Mouse (Mus musculus) G1E-ER4 (cell line): Measurements from ENCODE around the gene Car12. TPM values are rescaled to one million over a fixed set of nuclear protein-coding genes. Genes with fewer than 3 reads are reported as not detected.

Source experiments
- GATA1 ChIP-seq: IDR thresholded peaks from one replicate; pipeline ENCODE4 v1.8.0; 2012; ENCODE audit warnings: low read length, inconsistent platforms
- polyA plus RNA-seq: library from polyadenylated mRNA; stranded (reverse); fragments of >175 nt; gene quantifications from 2 replicates; pipeline ENCODE4 v1.2.3, GENCODE M21; 2012

The Car12 gene
- polyA plus RNA-seq, result not detected in 2 replicates

- no peak for TF ChIP-seq GATA1
Measured at GRCm38 (mm10) chr9:66713135-66714021, at the start of gene Car12. Gene Car12, plus strand, starts transcription at chr9:66713686.

- TF ChIP-seq GATA1, result no peak
Measured at GRCm38 (mm10) chr9:66663764-66664163, 49.7 kb upstream of the Car12 start.

- TF ChIP-seq GATA1, result no peak
Measured at GRCm38 (mm10) chr9:66664561-66664960, 48.9 kb upstream of the Car12 start.

DNA sequence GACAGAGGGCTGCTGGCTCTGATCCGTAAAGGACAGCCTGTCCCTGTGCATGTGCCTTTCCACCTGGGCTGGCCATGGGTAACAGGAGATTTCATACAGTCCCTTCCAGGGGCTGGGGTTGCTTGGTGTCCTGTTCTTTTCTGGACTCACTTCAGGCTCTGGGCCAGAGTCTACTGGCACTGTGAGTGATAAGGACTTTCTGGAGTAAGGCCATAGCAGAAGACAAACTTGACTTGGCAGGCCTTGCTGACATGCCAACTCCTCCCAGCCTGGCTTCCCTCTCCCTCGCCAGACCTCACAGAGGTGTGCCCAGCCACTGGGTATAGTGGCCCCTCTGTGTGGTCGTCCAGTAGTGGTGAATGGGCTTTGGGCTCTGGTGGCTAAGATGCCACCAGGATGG, 47.3 kb upstream of the Car12 start:
- no peak for TF ChIP-seq GATA1

DNA sequence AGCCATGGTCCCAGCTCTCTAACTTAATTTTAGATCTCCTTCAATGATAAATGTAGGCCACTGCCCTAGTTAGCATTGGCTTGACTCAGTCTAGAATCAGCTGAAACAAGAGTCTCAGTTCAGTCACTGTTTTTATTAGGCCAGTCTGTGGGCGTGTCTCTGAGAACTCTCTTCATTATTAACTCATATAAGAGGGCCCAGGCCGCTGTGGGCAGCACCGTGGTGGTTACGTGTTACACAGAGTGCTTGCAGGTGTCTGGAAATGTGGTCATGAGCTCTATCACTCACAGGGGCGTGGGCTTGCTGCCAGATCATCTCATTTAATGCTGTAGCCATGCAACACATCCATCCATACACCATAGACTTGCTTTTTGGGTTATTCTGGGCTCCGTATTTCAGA, 46.4 kb upstream of the Car12 start:
- no peak for TF ChIP-seq GATA1

DNA sequence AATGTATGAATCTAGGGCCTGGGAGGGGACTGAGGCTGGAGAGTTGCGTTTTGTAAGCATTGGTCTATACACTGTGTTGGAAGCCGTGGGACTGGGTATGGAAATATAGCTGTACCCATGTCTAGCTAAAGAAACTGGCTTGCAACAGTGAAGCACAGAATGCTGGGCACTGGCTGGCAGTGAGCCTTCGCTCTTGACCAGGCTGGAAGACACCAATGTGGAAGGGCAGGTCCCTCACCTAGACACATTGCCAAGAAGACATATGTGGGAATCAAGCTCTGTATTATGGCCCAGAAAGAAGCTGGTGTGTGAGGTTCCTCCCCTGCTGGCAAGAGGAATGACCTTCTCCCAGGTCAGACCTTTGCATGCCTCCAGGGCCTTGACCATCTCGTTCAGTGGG, 45.6 kb upstream of the Car12 start:
- TF ChIP-seq GATA1, result no peak

GRCm38 (mm10) chr9:66669561-66670078, 43.9 kb upstream of the Car12 start:
- no peak for TF ChIP-seq GATA1

DNA sequence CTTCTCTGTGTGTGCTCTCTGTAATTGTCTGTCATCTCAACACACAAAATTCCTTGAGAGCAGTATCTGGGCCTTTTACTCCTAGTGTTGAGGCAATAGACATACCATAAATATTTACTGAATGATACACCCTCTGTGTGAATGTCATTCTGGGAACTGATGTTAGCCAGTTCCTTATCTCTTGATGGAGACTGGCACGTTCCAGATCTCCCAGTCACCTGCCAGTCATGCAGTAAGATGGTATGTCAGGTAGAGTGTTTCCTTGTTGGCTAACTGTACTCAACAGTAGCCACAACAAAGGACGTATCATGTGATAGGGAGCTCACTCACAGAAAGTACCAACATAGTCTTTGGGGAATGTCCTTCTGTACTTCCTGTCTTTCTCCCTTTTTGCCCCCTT, 39.7 kb upstream of the Car12 start:
- no peak for TF ChIP-seq GATA1

- TF ChIP-seq GATA1, result no peak
Measured at GRCm38 (mm10) chr9:66675566-66675965, 37.9 kb upstream of the Car12 start.

- no peak for TF ChIP-seq GATA1
Measured at GRCm38 (mm10) chr9:66680102-66680501, 33.4 kb upstream of the Car12 start.

- no peak for TF ChIP-seq GATA1
Measured at GRCm38 (mm10) chr9:66682822-66683221, 30.7 kb upstream of the Car12 start.

DNA sequence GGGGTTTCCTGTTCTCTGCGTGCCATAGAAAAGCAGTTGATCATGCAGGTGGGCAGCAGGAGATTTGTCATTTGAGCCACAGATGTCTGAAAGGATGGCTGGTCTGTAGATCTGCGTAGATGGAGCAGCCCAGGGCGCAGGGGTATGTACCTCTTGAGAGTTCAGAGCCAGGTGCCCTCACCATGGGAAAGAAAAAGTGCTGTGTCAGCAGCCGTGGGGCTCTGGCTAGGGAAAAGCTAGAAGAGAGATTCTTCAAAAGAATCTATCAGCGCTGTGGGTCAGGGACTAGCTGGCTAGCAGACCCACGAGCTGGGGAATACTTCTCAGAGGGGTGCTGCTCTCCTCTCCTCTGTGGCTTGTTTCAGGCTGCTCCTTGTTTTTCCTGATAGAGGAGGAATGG, 27.8 kb upstream of the Car12 start:
- TF ChIP-seq GATA1, result no peak

DNA sequence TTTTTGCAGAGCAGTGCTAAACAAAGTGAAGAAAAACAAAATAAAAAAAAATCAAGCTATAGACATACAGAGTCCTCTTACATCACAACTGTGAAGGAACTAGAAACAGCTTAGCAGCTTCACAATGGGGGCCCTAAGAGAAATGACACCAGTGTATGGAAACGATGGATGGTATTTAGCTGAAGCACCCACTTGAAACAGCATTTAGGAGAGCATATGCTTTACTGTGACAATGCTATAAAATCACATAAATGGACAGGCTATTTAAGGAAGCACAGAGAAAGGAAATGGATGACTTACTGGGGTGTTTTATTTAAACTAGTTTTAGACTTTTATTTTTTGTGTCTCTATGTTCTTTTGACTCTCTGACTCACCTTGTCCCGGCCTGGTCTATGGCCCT, 25.8 kb upstream of the Car12 start:
- no peak for TF ChIP-seq GATA1

- no peak for TF ChIP-seq GATA1
Measured at GRCm38 (mm10) chr9:66691683-66692305, 21.7 kb upstream of the Car12 start.

DNA sequence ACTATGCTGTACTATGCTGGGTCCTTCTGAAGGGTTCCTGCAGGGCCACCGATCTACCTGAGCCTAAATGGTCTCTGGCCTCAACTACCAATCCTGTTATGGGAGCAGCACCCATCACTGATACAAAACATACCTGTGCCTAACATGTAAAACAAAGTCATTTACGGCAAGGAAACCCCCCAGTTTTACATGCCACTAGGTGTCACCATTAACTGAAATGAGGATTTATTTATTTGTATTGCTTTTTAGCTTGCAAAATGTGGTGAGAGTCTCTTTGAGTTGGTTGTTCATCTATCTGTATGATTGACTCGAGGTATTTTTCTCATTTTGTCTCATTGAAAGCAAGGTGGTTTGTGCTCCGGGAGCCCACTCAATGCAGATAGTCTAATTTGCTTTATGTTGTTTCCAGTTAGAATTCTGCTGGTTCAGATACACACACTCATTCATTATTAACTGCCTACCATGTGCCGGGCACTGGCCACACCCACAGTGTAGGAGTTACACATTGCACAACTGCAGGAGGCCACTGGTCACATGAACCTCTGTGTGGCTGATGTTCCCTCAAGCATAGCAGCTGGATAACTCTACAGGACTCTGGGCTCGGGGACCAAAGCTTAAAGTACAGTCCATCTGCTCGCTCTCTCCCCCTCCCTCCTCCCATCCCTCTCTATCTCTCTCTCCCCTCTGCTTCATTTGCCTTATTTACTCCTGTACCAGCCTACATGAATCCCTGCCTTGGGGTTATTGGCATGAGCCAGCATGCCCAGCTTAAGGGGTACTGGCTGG, 15.9 kb upstream of the Car12 start:
- TF ChIP-seq GATA1, result no peak

GRCm38 (mm10) chr9:66699748-66700147, 13.7 kb upstream of the Car12 start:
- no peak for TF ChIP-seq GATA1

DNA sequence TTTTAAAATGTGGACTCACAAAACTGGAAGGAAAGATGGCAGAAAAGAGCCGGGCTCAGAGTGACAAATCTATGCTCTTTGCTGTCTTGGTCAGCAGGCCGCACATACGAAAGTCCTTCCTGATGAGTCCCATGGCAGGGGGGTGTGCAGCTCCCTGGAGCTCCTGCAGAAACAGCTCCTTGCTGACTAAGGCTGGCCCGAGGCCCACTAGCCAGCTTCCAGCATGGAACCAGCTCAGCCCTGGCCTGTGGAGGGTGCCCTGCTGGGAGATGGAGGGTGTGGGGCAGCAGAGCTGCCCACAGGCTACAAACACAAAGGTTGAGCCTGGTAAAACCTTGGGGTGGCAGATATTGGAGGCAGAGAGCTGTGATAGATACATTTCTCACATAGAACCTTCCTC, 10.5 kb upstream of the Car12 start:
- TF ChIP-seq GATA1, result no peak
